Mouse (Mus musculus) kidney, embryonic 15.5 days (tissue): Measurements from ENCODE around the gene Tas2r143. TPM values are rescaled to one million over a fixed set of nuclear protein-coding genes. Genes with fewer than 3 reads are reported as not detected.
A peak's percentile ranks its signal among the peaks of the same experiment; 100 is the strongest.

Source experiments
- ATAC-seq: fragments of 200-750 bp; cut with Nextera tagmentation; replicated peaks from 2 replicates; pipeline ENCODE4 v1.8.0; 2017; ENCODE audit warnings: moderate TSS enrichment; ENCODE audit not compliant: low FRiP score
- H3K27ac ChIP-seq: fragments of 300-500 bp; sonication (generic); 2 replicates; pipeline ENCODE4 v1.5.1; 2015; ENCODE audit warnings: mild to moderate bottlenecking, inconsistent platforms
- H3K27me3 ChIP-seq: fragments of 300-500 bp; sonication (generic); 2 replicates; pipeline ENCODE4 v1.6.1; 2015; ENCODE audit warnings: inconsistent platforms
- H3K36me3 ChIP-seq: fragments of 300-500 bp; sonication (generic); 2 replicates; pipeline ENCODE4 v1.6.1; 2015; ENCODE audit warnings: inconsistent platforms
- H3K4me1 ChIP-seq: fragments of 300-500 bp; sonication (generic); 2 replicates; pipeline ENCODE4 v1.6.1; 2015; ENCODE audit warnings: inconsistent platforms
- H3K4me2 ChIP-seq: fragments of 300-500 bp; sonication (generic); 2 replicates; pipeline ENCODE4 v1.6.1; 2015; ENCODE audit warnings: moderate library complexity, mild to moderate bottlenecking, inconsistent platforms
- H3K4me3 ChIP-seq: fragments of 300-500 bp; sonication (generic); replicated peaks from 2 replicates; pipeline ENCODE4 v1.5.1; 2015; ENCODE audit warnings: mild to moderate bottlenecking, inconsistent platforms
- H3K9ac ChIP-seq: fragments of 300-500 bp; sonication (generic); 2 replicates; pipeline ENCODE4 v1.6.1; 2015; ENCODE audit warnings: mild to moderate bottlenecking, inconsistent platforms
- H3K9me3 ChIP-seq: fragments of 300-500 bp; sonication (generic); replicated peaks from 2 replicates; pipeline ENCODE4 v1.6.1; 2016; ENCODE audit warnings: inconsistent platforms
- WGBS: fragments of 180-500 bp; shearing (Covaris S2); methylation state at CpG from one replicate; pipeline ENCODE4 v1.1.7; 2015; ENCODE audit warnings: mixed read lengths; 5-methylcytosine and 5-hydroxymethylcytosine counted together
- polyA plus RNA-seq: library from polyadenylated mRNA; unstranded; fragments of >200 nt; fragmentation: Nextera tagmentation; extraction: Ambion mirVana; gene quantifications from 2 replicates; pipeline ENCODE4 v1.2.1, GENCODE M21; 2015

The Tas2r143 gene
- polyA plus RNA-seq = not detected in 2 replicates

- Histone ChIP-seq H3K36me3 (no peaks in the 10 kb centered on the region), H3K27me3 (no peaks in the 10 kb centered on the region), H3K4me2 (no peak within 1 kb of the TSS), H3K4me1 (peaks cover 2% of the 10 kb centered on the region; the same call in 1 of the 2 replicates), H3K27ac (no peak within 1 kb of the TSS), H3K4me3 (no peak within 1 kb of the TSS), H3K9me3 (no peaks in the 10 kb centered on the region), H3K9ac (no peak within 1 kb of the TSS)
- 96% methylated on average over 1 of the region's 1 CpGs for WGBS
- ATAC-seq = no peak
Measured at GRCm38 (mm10) chr6:42399938-42400337, at the start of gene Tas2r143. Tas2r143 (plus strand) TSS chr6:42400238.

GRCm38 (mm10) chr6:42350968-42351775 lies 48.9 kb upstream of the Tas2r143 start:
- Histone ChIP-seq H3K36me3 (peaks cover 44% of the 10 kb centered on the region), H3K4me1 (peaks cover 58% of the 10 kb centered on the region), H3K27me3 (0 out of 2 replicates have a peak, but pooled peaks cover 4% of the 10 kb centered on the region), H3K27ac (peak overlapping the region; percentile 99), H3K9me3 (no peaks in the 10 kb centered on the region), H3K4me3 (peak overlapping the region; percentile 86), H3K4me2 (peak overlapping the region; percentile 78), H3K9ac (peak overlapping the region; percentile 91)
- WGBS = 30% methylated on average over 13 of the region's 13 CpGs
- no peak for ATAC-seq

- 0 out of 2 replicates have a peak, but pooled peaks cover 4% of the 10 kb centered on the region for H3K27me3 ChIP-seq
- peak overlapping the region; percentile 78 for H3K4me2 ChIP-seq
- H3K9ac ChIP-seq = 0 out of 2 replicates have a peak overlapping the region, but pooled peaks have one; percentile 91
- ATAC-seq = no peak
- H3K4me3 ChIP-seq = peak overlapping the region; percentile 86
- 0 out of 2 replicates have a peak overlapping the region, but pooled peaks have one; percentile 13 for H3K27ac ChIP-seq
- H3K4me1 ChIP-seq = peaks cover 60% of the 10 kb centered on the region
- whole genome bisulfite sequencing = 83% methylated on average over 7 of the region's 7 CpGs
- no peaks in the 10 kb centered on the region for H3K9me3 ChIP-seq
- peaks cover 51% of the 10 kb centered on the region for H3K36me3 ChIP-seq
Measured at GRCm38 (mm10) chr6:42351776-42352485, 48.1 kb upstream of the Tas2r143 start.

- H3K4me3 ChIP-seq = peak overlapping the region; percentile 86; the same call in 1 of the 2 replicates
- H3K4me1 ChIP-seq = peaks cover 60% of the 10 kb centered on the region
- H3K27ac ChIP-seq = no peak overlapping the region
- no peak overlapping the region for H3K9ac ChIP-seq
- WGBS = 88% methylated on average over 1 of the region's 1 CpGs
- ATAC-seq = no peak
- 0 out of 2 replicates have a peak, but pooled peaks cover 4% of the 10 kb centered on the region for H3K27me3 ChIP-seq
- H3K4me2 ChIP-seq = peak overlapping the region; percentile 78
- no peaks in the 10 kb centered on the region for H3K9me3 ChIP-seq
- peaks cover 57% of the 10 kb centered on the region for H3K36me3 ChIP-seq
Measured at GRCm38 (mm10) chr6:42352486-42352846, 47.6 kb upstream of the Tas2r143 start.

- Histone ChIP-seq H3K9me3 (no peaks in the 10 kb centered on the region), H3K4me1 (peaks cover 59% of the 10 kb centered on the region), H3K4me3 (no peak overlapping the region), H3K36me3 (peaks cover 64% of the 10 kb centered on the region), H3K27ac (0 out of 2 replicates have a peak overlapping the region, but pooled peaks have one; percentile 13), H3K27me3 (0 out of 2 replicates have a peak, but pooled peaks cover under 1% of the 10 kb centered on the region), H3K4me2 (peak overlapping the region; percentile 78), H3K9ac (no peak overlapping the region)
- WGBS = 62% methylated on average over 8 of the region's 8 CpGs
- no peak for ATAC-seq
Measured at GRCm38 (mm10) chr6:42353180-42353579, 46.9 kb upstream of the Tas2r143 start.

GRCm38 (mm10) chr6:42354076-42355019 lies 45.7 kb upstream of the Tas2r143 start:
- H3K4me1 ChIP-seq = peaks cover 47% of the 10 kb centered on the region
- H3K27me3 ChIP-seq = no peaks in the 10 kb centered on the region
- H3K4me2 ChIP-seq = peak overlapping the region; percentile 78
- H3K9me3 ChIP-seq = no peaks in the 10 kb centered on the region
- WGBS = 57% methylated on average over 11 of the region's 11 CpGs
- H3K9ac ChIP-seq = no peak overlapping the region
- no peak for ATAC-seq
- H3K4me3 ChIP-seq = no peak overlapping the region
- H3K36me3 ChIP-seq = peaks cover 76% of the 10 kb centered on the region
- no peak overlapping the region for H3K27ac ChIP-seq

GRCm38 (mm10) chr6:42355366-42355765 lies 44.7 kb upstream of the Tas2r143 start:
- Histone ChIP-seq H3K9ac (no peak overlapping the region), H3K9me3 (no peaks in the 10 kb centered on the region), H3K27ac (no peak overlapping the region), H3K4me1 (peaks cover 47% of the 10 kb centered on the region), H3K4me3 (no peak overlapping the region), H3K27me3 (no peaks in the 10 kb centered on the region), H3K4me2 (no peak overlapping the region), H3K36me3 (peaks cover 86% of the 10 kb centered on the region)
- no peak for ATAC-seq
- 94% methylated on average over 6 of the region's 6 CpGs for WGBS

GRCm38 (mm10) chr6:42355794-42356600 lies 44.0 kb upstream of the Tas2r143 start:
- Histone ChIP-seq H3K4me1 (peaks cover 44% of the 10 kb centered on the region), H3K9me3 (no peaks in the 10 kb centered on the region), H3K9ac (no peak overlapping the region), H3K27ac (no peak overlapping the region), H3K27me3 (no peaks in the 10 kb centered on the region), H3K4me3 (no peak overlapping the region), H3K36me3 (peaks cover 92% of the 10 kb centered on the region), H3K4me2 (no peak overlapping the region)
- 90% methylated on average over 13 of the region's 13 CpGs for WGBS
- no peak for ATAC-seq

- ATAC-seq = no peak
- H3K27me3 ChIP-seq = no peaks in the 10 kb centered on the region
- H3K9me3 ChIP-seq = no peaks in the 10 kb centered on the region
- H3K9ac ChIP-seq = no peak overlapping the region
- H3K4me2 ChIP-seq = no peak overlapping the region
- H3K36me3 ChIP-seq = peaks cover 93% of the 10 kb centered on the region
- H3K4me3 ChIP-seq = no peak overlapping the region
- no peak overlapping the region for H3K27ac ChIP-seq
- WGBS = 97% methylated on average over 5 of the region's 5 CpGs
- peaks cover 35% of the 10 kb centered on the region for H3K4me1 ChIP-seq
Measured at GRCm38 (mm10) chr6:42356913-42357312, 43.1 kb upstream of the Tas2r143 start.

GRCm38 (mm10) chr6:42357901-42358300 lies 42.1 kb upstream of the Tas2r143 start:
- Histone ChIP-seq H3K27me3 (no peaks in the 10 kb centered on the region), H3K36me3 (peaks cover 83% of the 10 kb centered on the region), H3K4me2 (no peak overlapping the region), H3K9me3 (no peaks in the 10 kb centered on the region), H3K4me1 (peaks cover 31% of the 10 kb centered on the region), H3K9ac (no peak overlapping the region), H3K4me3 (no peak overlapping the region), H3K27ac (no peak overlapping the region)
- no peak for ATAC-seq
- WGBS = 47% methylated on average over 6 of the region's 6 CpGs

- Histone ChIP-seq H3K4me3 (no peak overlapping the region), H3K27me3 (no peaks in the 10 kb centered on the region), H3K9me3 (no peaks in the 10 kb centered on the region), H3K27ac (0 out of 2 replicates have a peak overlapping the region, but pooled peaks have one; percentile 3), H3K9ac (no peak overlapping the region), H3K36me3 (peaks cover 75% of the 10 kb centered on the region), H3K4me2 (no peak overlapping the region), H3K4me1 (peaks cover 24% of the 10 kb centered on the region)
- WGBS = 93% methylated on average over 12 of the region's 12 CpGs
- no peak for ATAC-seq
Measured at GRCm38 (mm10) chr6:42358901-42359300, 41.1 kb upstream of the Tas2r143 start.
